Comparison of ENCODE assay signal across 20 mouse cellular contexts in genomic region chr13:60289650-60290049, GRCm38 (mm10).
A peak's percentile ranks its signal among the peaks of the same experiment; 100 is the strongest.
DNase-seq lines count a peak whose midpoint lies in the region; ATAC-seq lines count a peak whose summit lies in the region.
"Had no signal": no experiment of that assay in that cellular context is flagged by ENCODE, and none has a peak within 500 bp of the region (broad histone marks: within the 10 kb centered on the region; RNA-seq: fewer than 3 reads in every experiment).

No protein-coding gene starts in this region.

- no peaks in the 10 kb centered on the region for H3K27me3 ChIP-seq in hindbrain, embryonic 11.5 days (ENCODE audit: control insufficient read depth, insufficient read depth, low read length)
- H3K27me3 ChIP-seq in hindbrain, embryonic 10.5 days (ENCODE audit: insufficient read depth, poor library complexity, severe bottlenecking), result no peaks in the 10 kb centered on the region
- H3K27me3 ChIP-seq in hindbrain, embryonic 16.5 days (replicated peaks; ENCODE audit: control insufficient read depth, insufficient read depth, low read length), result no peaks in the 10 kb centered on the region
- H3K27me3 ChIP-seq: CH12.LX; embryonic facial prominence, embryonic 13.5 days; forebrain, embryonic 13.5 days; heart, embryonic 13.5 days had no signal

- peak; percentile 45; the same call in 1 of the 2 replicates for ATAC-seq in hindbrain, embryonic 11.5 days (ENCODE audit: low FRiP score)
- ATAC-seq in hindbrain, embryonic 16.5 days, result peak; percentile 54; the same call in 1 of the 2 replicates
- ATAC-seq: forebrain, embryonic 13.5 days; forebrain, postnatal 0 days had no signal

- no peak overlapping the region for H3K9ac ChIP-seq in hindbrain, embryonic 11.5 days (ENCODE audit: low read depth, low read length)
- H3K9ac ChIP-seq in hindbrain, embryonic 16.5 days (ENCODE audit: low read depth, low read length), result no peak overlapping the region
- H3K9ac ChIP-seq: embryonic facial prominence, embryonic 13.5 days; forebrain, embryonic 13.5 days; forebrain, postnatal 0 days; heart, embryonic 13.5 days had no signal

- WGBS in hindbrain, embryonic 11.5 days, result 46% methylated on average over 3 of the region's 3 CpGs
- 73% methylated on average over 3 of the region's 3 CpGs for WGBS in hindbrain, embryonic 10.5 days
- WGBS in hindbrain, embryonic 16.5 days, result 31% methylated on average over 3 of the region's 3 CpGs

- intact Hi-C loops in left cerebral cortex, postnatal 4 days (cut with DNase I), result no loop called here

- H3K9me3 ChIP-seq in hindbrain, embryonic 11.5 days (ENCODE audit: control insufficient read depth, low read length), result no peaks in the 10 kb centered on the region
- no peaks in the 10 kb centered on the region for H3K9me3 ChIP-seq in hindbrain, embryonic 10.5 days
- H3K9me3 ChIP-seq in hindbrain, embryonic 16.5 days (ENCODE audit: control insufficient read depth, low read length), result no peaks in the 10 kb centered on the region
- H3K9me3 ChIP-seq: embryonic facial prominence, embryonic 13.5 days; forebrain, embryonic 13.5 days; heart, embryonic 13.5 days had no signal

- peak; percentile 19 for DNase-seq in hindbrain, embryonic 11.5 days (ENCODE audit: low spot score)
- DNase-seq in hindbrain, embryonic 10.5 days (ENCODE audit: low spot score), result no peak
- DNase-seq in left cerebral cortex, postnatal 4 days, result peak; percentile 16
- DNase-seq in left cerebral cortex, adult 9 months (ENCODE audit: low spot score in 2 of 2), result no peak
- DNase-seq in 3T3-L1 (ENCODE audit: low read depth, low spot score), result peak; percentile 91
- DNase-seq in layer of hippocampus, postnatal 14 days (ENCODE audit: low spot score in 2 of 2), result no peak
- no peak for DNase-seq in spleen, adult 12 weeks (ENCODE audit: low spot score)
- DNase-seq: adrenal gland, adult 2 months; adrenal gland, postnatal 25 days; cerebellum, adult 18-20 months; cerebellum, adult 9-11 months; cerebellum, postnatal 36 days; forebrain, postnatal 0 days; gastrocnemius, postnatal 14 days; heart, postnatal 36 days had no signal

- H3K4me2 ChIP-seq in hindbrain, embryonic 11.5 days (replicated peaks; ENCODE audit: low read depth, low read length), result no peak overlapping the region
- H3K4me2 ChIP-seq in hindbrain, embryonic 16.5 days (ENCODE audit: low read length), result no peak overlapping the region
- H3K4me2 ChIP-seq: embryonic facial prominence, embryonic 13.5 days; forebrain, embryonic 13.5 days; heart, embryonic 13.5 days had no signal

- H3K4me3 ChIP-seq in hindbrain, embryonic 11.5 days (ENCODE audit: low read depth, low read length), result no peak overlapping the region
- H3K4me3 ChIP-seq in hindbrain, embryonic 10.5 days, result no peak overlapping the region
- no peak overlapping the region for H3K4me3 ChIP-seq in hindbrain, embryonic 16.5 days (ENCODE audit: low read length)
- H3K4me3 ChIP-seq: embryonic facial prominence, embryonic 13.5 days; forebrain, embryonic 13.5 days; heart, embryonic 13.5 days had no signal

- no peaks in the 10 kb centered on the region for H3K36me3 ChIP-seq in hindbrain, embryonic 11.5 days (ENCODE audit: control insufficient read depth, insufficient read depth, low read length)
- no peaks in the 10 kb centered on the region for H3K36me3 ChIP-seq in hindbrain, embryonic 10.5 days
- no peaks in the 10 kb centered on the region for H3K36me3 ChIP-seq in hindbrain, embryonic 16.5 days (ENCODE audit: control insufficient read depth, insufficient read depth, low read length)
- H3K36me3 ChIP-seq: embryonic facial prominence, embryonic 13.5 days; heart, embryonic 13.5 days had no signal

- H3K4me1 ChIP-seq in hindbrain, embryonic 11.5 days (replicated peaks; ENCODE audit: control insufficient read depth, insufficient read depth, low read length), result no peaks in the 10 kb centered on the region
- no peaks in the 10 kb centered on the region for H3K4me1 ChIP-seq in hindbrain, embryonic 10.5 days (replicated peaks)
- no peaks in the 10 kb centered on the region for H3K4me1 ChIP-seq in hindbrain, embryonic 16.5 days (ENCODE audit: control insufficient read depth, insufficient read depth, low read depth, low read length)
- H3K4me1 ChIP-seq: forebrain, embryonic 13.5 days had no signal

- peak overlapping the region; percentile 36; the same call in 1 of the 2 replicates for H3K27ac ChIP-seq in hindbrain, embryonic 11.5 days (ENCODE audit: low read depth, low read length)
- H3K27ac ChIP-seq in hindbrain, embryonic 10.5 days, result no peak overlapping the region
- H3K27ac ChIP-seq in hindbrain, embryonic 16.5 days (ENCODE audit: low read depth, low read length), result no peak overlapping the region
- H3K27ac ChIP-seq: embryonic facial prominence, embryonic 13.5 days; forebrain, embryonic 13.5 days; heart, embryonic 13.5 days had no signal

Comparison
In these comparisons a context has a peak if more than half of its experiments do, and no peak if none do; other contexts are left out.
1. DNase-seq: peak in hindbrain, embryonic 11.5 days (single experiment), left cerebral cortex, postnatal 4 days (single experiment) and 3T3-L1 (single experiment); none in hindbrain, embryonic 10.5 days (single experiment), left cerebral cortex, adult 9 months (0 of 2), layer of hippocampus, postnatal 14 days (0 of 2) and spleen, adult 12 weeks (single experiment).